Mouse (Mus musculus): ENCODE measurements around the gene Zfp787. TPM values are rescaled to one million over a fixed set of nuclear protein-coding genes. Genes with fewer than 3 reads are reported as not detected.

Zfp787 gene
- polyA plus RNA-seq (2015; fragmentation: Nextera tagmentation; extraction: Ambion mirVana) = 21.2 and 28.0 TPM in 2 replicates

DNA sequence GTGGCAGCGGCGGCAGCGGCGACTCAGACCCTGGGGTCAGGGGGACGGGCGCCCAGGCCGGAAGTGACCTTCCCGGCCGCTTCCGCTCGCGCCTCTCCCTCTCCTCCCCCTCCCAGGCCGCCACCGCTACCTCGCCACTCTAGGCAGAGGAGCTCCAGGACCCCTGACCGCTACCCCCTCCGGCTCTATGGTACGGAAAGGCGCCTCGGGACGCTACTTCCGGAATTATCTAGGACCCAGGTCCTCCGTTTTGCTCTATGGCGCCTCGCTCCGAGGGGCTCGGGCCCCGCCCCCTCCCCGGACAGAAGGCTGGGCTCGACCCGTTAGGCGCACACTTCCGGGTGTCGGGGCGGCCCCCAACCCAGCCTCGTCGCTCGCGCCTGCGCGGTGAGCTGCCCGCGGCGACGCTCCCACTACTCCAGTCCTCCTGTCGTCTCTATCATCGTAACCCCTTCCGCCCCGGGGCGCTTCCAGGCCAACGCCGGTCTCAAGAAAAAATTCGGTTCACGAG, at the start of gene Zfp787:
Gene Zfp787 (minus strand): TSS at position 97 of the 511 bp plus-strand sequence.
- peak within 1 kb of the TSS; percentile 96 for H3K9ac ChIP-seq
- H3K27ac ChIP-seq = peak within 1 kb of the TSS; percentile 93
- no peaks in the 10 kb centered on the region for H3K36me3 ChIP-seq
- peak; percentile 97 for ATAC-seq (ENCODE audit: insufficient number of reproducible peaks, insufficient read depth, low FRiP score, low TSS enrichment, low read depth)
- peak within 1 kb of the TSS; percentile 83 for H3K4me3 ChIP-seq
- H3K4me1 ChIP-seq = peaks cover 27% of the 10 kb centered on the region
- H3K27me3 ChIP-seq = no peaks in the 10 kb centered on the region
- no peaks in the 10 kb centered on the region for H3K9me3 ChIP-seq
- peak within 1 kb of the TSS; percentile 92 for H3K4me2 ChIP-seq
- WGBS = under 1% methylated on average over 45 of the region's 54 CpGs

DNA sequence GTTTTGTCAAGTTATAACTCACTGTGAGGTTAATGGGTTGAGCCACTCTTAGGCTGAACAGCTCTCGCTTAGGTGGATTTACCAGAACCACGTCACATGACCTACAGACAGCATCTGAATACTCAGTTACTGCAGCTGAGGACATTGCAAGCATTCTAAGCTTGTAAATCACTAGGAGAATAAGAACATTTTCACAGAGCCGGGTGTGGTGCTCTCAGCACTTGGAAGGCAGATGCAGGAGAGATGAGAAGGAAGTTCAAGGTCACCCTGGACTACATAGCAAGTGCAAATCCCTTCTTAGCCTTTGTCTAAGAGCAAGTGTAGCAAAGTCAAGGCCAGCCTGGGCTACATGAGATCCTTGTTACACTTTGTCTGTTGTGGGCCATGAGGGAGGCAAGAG, 48.4 kb upstream of the Zfp787 start:
- 68% methylated on average over 3 of the region's 3 CpGs for WGBS
- no peak overlapping the region for H3K4me3 ChIP-seq
- no peak overlapping the region for H3K9ac ChIP-seq
- H3K36me3 ChIP-seq = no peaks in the 10 kb centered on the region
- no peaks in the 10 kb centered on the region for H3K9me3 ChIP-seq
- no peak overlapping the region for H3K4me2 ChIP-seq
- no peaks in the 10 kb centered on the region for H3K4me1 ChIP-seq
- H3K27ac ChIP-seq = no peak overlapping the region
- no peaks in the 10 kb centered on the region for H3K27me3 ChIP-seq
- no peak for ATAC-seq (ENCODE audit: insufficient number of reproducible peaks, insufficient read depth, low FRiP score, low TSS enrichment, low read depth)

DNA sequence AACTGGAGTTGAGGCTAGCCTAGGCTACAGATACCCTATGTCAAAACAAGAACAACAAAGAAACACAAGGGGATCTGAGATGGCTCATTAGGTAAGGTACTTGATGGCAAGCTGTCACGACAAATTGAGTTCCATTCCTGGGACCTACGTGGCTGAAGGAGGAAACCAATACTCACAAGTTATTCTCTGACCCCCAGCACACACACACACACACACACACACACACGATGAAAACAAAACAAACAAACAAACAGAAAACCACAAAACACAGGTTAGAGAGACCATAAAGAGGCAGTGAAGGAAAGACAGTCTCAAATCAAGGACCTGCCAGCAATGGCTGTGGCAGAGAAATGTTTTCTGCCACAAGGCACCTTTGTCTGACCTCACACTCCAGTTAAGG, 41.0 kb upstream of the Zfp787 start, which contains the start of gene Galp:
Gene Galp (plus strand): TSS at position 301 of the 400 bp plus-strand sequence.
- H3K9me3 ChIP-seq = no peaks in the 10 kb centered on the region
- no peaks in the 10 kb centered on the region for H3K4me1 ChIP-seq
- H3K4me2 ChIP-seq = no peak within 1 kb of the TSS
- ATAC-seq (ENCODE audit: insufficient number of reproducible peaks, insufficient read depth, low FRiP score, low TSS enrichment, low read depth) = no peak
- 59% methylated on average over 3 of the region's 3 CpGs for WGBS
- H3K9ac ChIP-seq = no peak within 1 kb of the TSS
- H3K27me3 ChIP-seq = no peaks in the 10 kb centered on the region
- H3K27ac ChIP-seq = no peak within 1 kb of the TSS
- no peaks in the 10 kb centered on the region for H3K36me3 ChIP-seq
- no peak within 1 kb of the TSS for H3K4me3 ChIP-seq

DNA sequence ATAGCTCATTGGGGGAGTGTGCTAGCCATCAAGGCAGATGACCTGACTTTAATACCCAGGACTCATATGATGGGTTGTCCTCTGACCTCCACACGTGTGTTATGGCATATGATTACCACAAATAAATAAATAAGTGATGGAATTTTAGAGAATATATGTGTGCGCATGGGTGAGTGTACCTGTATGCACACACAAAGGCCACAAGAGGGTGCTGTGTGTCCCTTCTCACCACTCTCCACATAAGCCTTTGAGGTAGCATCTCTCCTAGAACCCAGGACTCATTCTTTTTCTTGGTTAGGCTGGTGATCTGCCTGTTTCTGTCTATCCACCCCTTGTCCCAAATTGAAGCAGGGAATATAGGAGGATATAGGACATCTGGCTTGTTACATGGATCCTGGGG, 40.0 kb upstream of the Zfp787 start:
- ATAC-seq (ENCODE audit: insufficient number of reproducible peaks, insufficient read depth, low FRiP score, low TSS enrichment, low read depth) = no peak
- H3K9me3 ChIP-seq = no peaks in the 10 kb centered on the region
- peaks cover under 1% of the 10 kb centered on the region for H3K36me3 ChIP-seq
- H3K27me3 ChIP-seq = no peaks in the 10 kb centered on the region
- no peak overlapping the region for H3K4me3 ChIP-seq
- WGBS = 40% methylated on average over 2 of the region's 2 CpGs
- H3K27ac ChIP-seq = no peak overlapping the region
- no peaks in the 10 kb centered on the region for H3K4me1 ChIP-seq
- no peak overlapping the region for H3K4me2 ChIP-seq
- H3K9ac ChIP-seq = no peak overlapping the region

DNA sequence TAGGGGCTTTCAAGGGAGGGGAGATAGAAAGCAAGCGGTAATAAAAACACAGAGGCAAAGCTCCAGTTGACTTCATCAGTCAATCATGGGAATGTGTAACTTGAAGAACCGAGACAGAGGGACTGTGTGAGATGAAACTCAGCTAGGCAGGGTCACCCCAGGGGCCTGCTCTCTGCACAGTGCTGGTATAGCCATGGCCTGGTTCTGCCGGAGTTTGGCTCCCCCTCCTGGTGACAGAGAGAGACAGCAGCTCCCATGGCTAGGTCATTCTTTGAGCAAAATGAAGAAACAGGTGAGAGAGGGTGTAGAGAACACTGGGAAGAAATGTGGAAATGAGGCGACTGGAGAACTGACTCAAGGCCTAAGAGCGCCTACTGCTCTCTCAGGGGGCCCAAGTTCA, 38.3 kb upstream of the Zfp787 start:
- WGBS = 20% methylated on average over 5 of the region's 5 CpGs
- Histone ChIP-seq H3K27ac (no peak overlapping the region), H3K27me3 (no peaks in the 10 kb centered on the region), H3K9me3 (no peaks in the 10 kb centered on the region), H3K4me1 (no peaks in the 10 kb centered on the region), H3K9ac (no peak overlapping the region), H3K36me3 (peaks cover 17% of the 10 kb centered on the region), H3K4me3 (no peak overlapping the region), H3K4me2 (no peak overlapping the region)
- ATAC-seq (ENCODE audit: insufficient number of reproducible peaks, insufficient read depth, low FRiP score, low TSS enrichment, low read depth) = peak; percentile 66; the same call in 1 of the 2 replicates

DNA sequence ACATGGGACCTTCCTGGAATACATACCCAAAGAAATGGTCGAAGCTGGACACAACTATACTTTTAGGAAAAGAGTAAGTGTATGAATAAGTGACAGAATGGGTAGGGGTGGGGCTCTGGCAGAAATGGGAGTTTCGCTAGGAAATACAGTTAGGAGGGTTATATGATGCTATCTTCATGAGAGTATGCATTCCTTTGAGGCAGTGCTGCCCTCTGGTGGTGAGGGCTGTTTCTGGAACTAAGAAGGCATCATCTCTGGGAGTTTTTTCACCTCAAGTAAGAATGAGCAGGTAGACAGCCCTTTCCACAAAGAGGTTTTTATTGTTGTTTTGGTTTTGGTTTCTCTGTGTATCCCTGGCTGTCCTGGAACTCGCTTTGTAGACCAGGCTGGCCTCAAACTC, 35.6 kb upstream of the Zfp787 start:
- Histone ChIP-seq H3K9ac (no peak overlapping the region), H3K9me3 (no peaks in the 10 kb centered on the region), H3K4me2 (no peak overlapping the region), H3K27me3 (no peaks in the 10 kb centered on the region), H3K36me3 (peaks cover 44% of the 10 kb centered on the region), H3K4me3 (no peak overlapping the region), H3K27ac (no peak overlapping the region), H3K4me1 (no peaks in the 10 kb centered on the region)
- 32% methylated on average over 3 of the region's 3 CpGs for WGBS
- no peak for ATAC-seq (ENCODE audit: insufficient number of reproducible peaks, insufficient read depth, low FRiP score, low TSS enrichment, low read depth)

DNA sequence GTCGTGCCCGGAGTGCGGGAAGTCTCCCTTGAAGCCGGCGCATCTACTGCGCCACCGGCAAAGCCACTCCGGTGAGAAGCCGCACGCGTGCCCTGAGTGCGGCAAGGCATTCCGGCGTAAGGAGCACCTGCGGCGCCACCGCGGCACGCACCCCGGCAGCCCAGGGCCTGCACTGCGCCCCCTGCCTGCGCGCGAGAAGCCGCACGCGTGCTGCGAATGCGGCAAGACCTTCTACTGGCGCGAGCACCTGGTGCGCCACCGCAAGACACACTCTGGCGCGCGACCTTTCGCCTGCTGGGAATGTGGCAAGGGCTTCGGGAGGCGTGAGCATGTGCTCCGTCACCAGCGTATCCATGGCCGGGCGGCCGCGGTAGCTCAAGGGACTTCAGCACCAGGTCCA, 33.7 kb upstream of the Zfp787 start:
- H3K4me3 ChIP-seq = no peak overlapping the region
- no peak for ATAC-seq (ENCODE audit: insufficient number of reproducible peaks, insufficient read depth, low FRiP score, low TSS enrichment, low read depth)
- H3K27ac ChIP-seq = no peak overlapping the region
- H3K27me3 ChIP-seq = no peaks in the 10 kb centered on the region
- WGBS = 45% methylated on average over 45 of the region's 45 CpGs
- peaks cover 61% of the 10 kb centered on the region for H3K36me3 ChIP-seq
- no peak overlapping the region for H3K4me2 ChIP-seq
- H3K9me3 ChIP-seq = peaks cover 9% of the 10 kb centered on the region; the same call in 1 of the 2 replicates
- no peak overlapping the region for H3K9ac ChIP-seq
- H3K4me1 ChIP-seq = no peaks in the 10 kb centered on the region

DNA sequence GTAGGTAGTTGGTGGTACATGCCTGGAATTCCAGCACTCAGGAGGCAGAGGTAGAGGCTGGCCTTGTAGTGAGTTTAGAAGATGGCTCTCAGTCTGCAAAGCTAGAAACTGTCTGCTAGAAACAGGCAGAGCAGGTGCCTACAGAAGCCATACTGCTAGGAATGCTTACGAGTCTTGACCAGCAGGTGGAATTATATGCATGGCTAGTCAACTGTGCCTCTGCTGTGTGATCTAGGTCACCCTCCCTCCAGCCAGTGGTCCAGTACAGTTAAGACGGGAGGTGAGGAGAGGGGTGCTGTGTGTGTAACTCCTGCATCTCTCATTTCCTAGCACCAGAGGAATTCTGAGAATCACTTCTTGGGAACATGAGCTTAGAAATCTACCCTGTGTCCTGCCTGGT, 31.0 kb upstream of the Zfp787 start:
- Histone ChIP-seq H3K9me3 (peaks cover 9% of the 10 kb centered on the region; the same call in 1 of the 2 replicates), H3K4me2 (no peak overlapping the region), H3K27ac (no peak overlapping the region), H3K4me3 (no peak overlapping the region), H3K9ac (no peak overlapping the region), H3K4me1 (no peaks in the 10 kb centered on the region), H3K36me3 (peaks cover 82% of the 10 kb centered on the region), H3K27me3 (no peaks in the 10 kb centered on the region)
- WGBS = 87% methylated on average over 2 of the region's 2 CpGs
- no peak for ATAC-seq (ENCODE audit: insufficient number of reproducible peaks, insufficient read depth, low FRiP score, low TSS enrichment, low read depth)

DNA sequence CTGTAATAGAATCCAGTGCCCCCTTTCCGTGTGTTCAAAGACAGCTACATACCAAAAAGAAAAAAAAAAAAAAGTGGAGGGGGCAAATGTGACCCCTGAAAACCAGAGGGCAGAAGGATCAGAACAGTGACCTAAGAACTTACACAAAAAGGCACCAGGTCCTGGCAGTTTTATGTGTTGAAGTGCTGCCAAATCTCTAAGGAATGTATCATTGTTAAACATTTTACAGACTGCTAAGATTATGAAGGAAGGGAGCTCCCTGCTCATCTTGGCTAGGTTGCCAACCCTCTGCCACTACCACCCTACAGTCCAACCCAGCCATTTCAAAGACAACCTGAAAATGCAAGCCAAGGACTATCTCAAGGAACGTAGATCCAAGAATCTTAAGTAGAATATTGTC, 30.4 kb upstream of the Zfp787 start:
- ATAC-seq (ENCODE audit: insufficient number of reproducible peaks, insufficient read depth, low FRiP score, low TSS enrichment, low read depth) = no peak
- Histone ChIP-seq H3K36me3 (peaks cover 82% of the 10 kb centered on the region), H3K4me3 (no peak overlapping the region), H3K4me1 (no peaks in the 10 kb centered on the region), H3K9ac (no peak overlapping the region), H3K27ac (no peak overlapping the region), H3K9me3 (peaks cover 9% of the 10 kb centered on the region; the same call in 1 of the 2 replicates), H3K4me2 (no peak overlapping the region), H3K27me3 (no peaks in the 10 kb centered on the region)
- WGBS = 95% methylated on average over 2 of the region's 2 CpGs

DNA sequence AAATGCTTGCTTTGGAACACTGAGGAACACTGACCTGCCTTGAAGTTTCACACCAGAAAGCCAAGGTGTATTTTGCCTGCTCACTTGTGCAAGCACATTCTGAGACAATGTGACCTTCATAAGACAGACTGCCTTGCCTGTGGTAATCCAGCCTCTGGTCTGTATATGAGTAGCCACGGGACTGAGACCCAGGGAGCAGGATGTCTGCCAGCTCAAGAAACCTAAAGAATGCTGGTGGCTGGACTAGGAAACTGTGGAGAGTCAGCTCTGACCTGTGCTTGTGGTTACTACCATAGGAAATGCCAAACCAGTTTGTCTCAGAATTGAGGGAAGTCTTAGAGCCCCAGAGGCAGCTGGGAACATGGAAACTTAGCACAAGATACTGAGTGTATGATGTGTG, 29.6 kb upstream of the Zfp787 start:
- no peak overlapping the region for H3K27ac ChIP-seq
- WGBS = 88% methylated on average over 1 of the region's 1 CpGs
- H3K36me3 ChIP-seq = peaks cover 86% of the 10 kb centered on the region
- no peaks in the 10 kb centered on the region for H3K4me1 ChIP-seq
- H3K4me3 ChIP-seq = no peak overlapping the region
- ATAC-seq (ENCODE audit: insufficient number of reproducible peaks, insufficient read depth, low FRiP score, low TSS enrichment, low read depth) = no peak
- peaks cover 9% of the 10 kb centered on the region; the same call in 1 of the 2 replicates for H3K9me3 ChIP-seq
- H3K4me2 ChIP-seq = no peak overlapping the region
- no peak overlapping the region for H3K9ac ChIP-seq
- no peaks in the 10 kb centered on the region for H3K27me3 ChIP-seq

DNA sequence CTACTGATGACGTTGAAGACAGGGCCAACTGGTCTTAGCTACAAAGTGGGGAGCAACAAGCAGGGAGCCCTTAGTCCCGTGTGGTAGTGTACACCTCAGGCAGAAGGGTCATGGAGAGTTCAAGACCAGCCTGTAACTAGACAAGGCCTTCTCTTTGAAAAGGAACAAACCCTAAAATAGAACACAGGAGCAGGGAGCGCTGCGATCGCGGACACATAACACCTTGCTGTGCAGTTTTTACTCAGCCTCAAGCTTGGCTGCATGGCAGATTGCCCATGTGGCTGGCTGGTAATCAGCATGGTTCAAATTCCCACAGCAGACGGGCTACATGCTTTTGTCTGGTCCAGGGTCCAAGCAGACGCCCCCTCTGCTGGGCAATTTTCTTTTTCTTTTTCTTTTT, 28.7 kb upstream of the Zfp787 start:
- Histone ChIP-seq H3K4me3 (no peak overlapping the region), H3K4me2 (no peak overlapping the region), H3K4me1 (no peaks in the 10 kb centered on the region), H3K27ac (no peak overlapping the region), H3K9ac (no peak overlapping the region), H3K27me3 (no peaks in the 10 kb centered on the region), H3K36me3 (peaks cover 84% of the 10 kb centered on the region), H3K9me3 (peaks cover 9% of the 10 kb centered on the region; the same call in 1 of the 2 replicates)
- ATAC-seq (ENCODE audit: insufficient number of reproducible peaks, insufficient read depth, low FRiP score, low TSS enrichment, low read depth) = no peak
- WGBS = 81% methylated on average over 8 of the region's 8 CpGs

DNA sequence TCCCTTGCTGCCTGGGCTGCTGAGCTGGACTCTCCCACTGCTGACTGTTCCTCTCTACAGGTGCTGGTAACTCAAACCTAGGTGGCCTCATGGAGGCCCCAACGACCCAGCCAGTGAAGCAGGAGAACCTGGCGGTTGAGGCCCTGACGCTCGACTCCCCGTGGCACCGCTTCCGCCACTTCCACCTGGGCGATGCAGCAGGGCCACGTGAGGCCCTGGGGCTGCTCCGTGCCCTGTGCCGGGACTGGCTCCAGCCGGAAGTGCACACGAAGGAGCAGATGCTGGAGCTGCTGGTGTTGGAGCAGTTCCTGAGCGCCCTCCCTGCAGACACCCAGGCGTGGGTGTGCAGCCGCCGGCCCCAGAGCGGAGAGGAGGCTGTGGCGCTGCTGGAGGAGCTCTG, 28.0 kb upstream of the Zfp787 start:
- Histone ChIP-seq H3K27me3 (no peaks in the 10 kb centered on the region), H3K9me3 (peaks cover 9% of the 10 kb centered on the region; the same call in 1 of the 2 replicates), H3K9ac (no peak overlapping the region), H3K4me2 (no peak overlapping the region), H3K36me3 (peaks cover 80% of the 10 kb centered on the region), H3K4me1 (no peaks in the 10 kb centered on the region), H3K4me3 (no peak overlapping the region), H3K27ac (no peak overlapping the region)
- ATAC-seq (ENCODE audit: insufficient number of reproducible peaks, insufficient read depth, low FRiP score, low TSS enrichment, low read depth) = no peak
- 94% methylated on average over 19 of the region's 19 CpGs for WGBS
